Mouse (Mus musculus) frontal cortex, postnatal 10 days (tissue): ENCODE measurements around the gene Rabgef1.
"Not testable (repeated sequence)": the region's sequence is repeated elsewhere in the genome, so short reads cannot be mapped to it uniquely, and the experiment has no call there.

ENCODE experiments used
- DNase-seq, 2 experiments: peaks; one replicate each; pipeline ENCODE4 v3.0.0; 2022; ENCODE audit warnings: low spot score in 2 of 2, mixed read lengths in 1 of 2

Rabgef1 gene

GRCm38 (mm10) chr5:130212956-130213355 is 41.4 kb downstream of the Rabgef1 start:
- DNase-seq: no peak

GRCm38 (mm10) chr5:130216781-130217180 is 45.2 kb downstream of the Rabgef1 start, which contains the start of gene Tmem248:
Tmem248 (plus strand) TSS chr5:130217081.
- no peak for DNase-seq

GRCm38 (mm10) chr5:130217406-130217805 is 45.8 kb downstream of the Rabgef1 start:
- no peak for DNase-seq

GRCm38 (mm10) chr5:130218336-130218735 is 46.7 kb downstream of the Rabgef1 start:
- no peak for DNase-seq

- no peak for DNase-seq
Observed at GRCm38 (mm10) chr5:130221316-130221715, 49.7 kb downstream of the Rabgef1 start.

GRCm38 (mm10) chr5:130221760-130222145 is 50.2 kb downstream of the Rabgef1 start:
- no peak for DNase-seq

- peak; percentile 87 to 94 for DNase-seq
Observed at GRCm38 (mm10) chr5:130222146-130223004, 50.8 kb downstream of the Rabgef1 start.

GRCm38 (mm10) chr5:130226790-130227189 is 55.2 kb downstream of the Rabgef1 start:
- DNase-seq: no peak

GRCm38 (mm10) chr5:130228120-130228519 is 56.5 kb downstream of the Rabgef1 start:
- no peak for DNase-seq

- DNase-seq: no peak
Observed at GRCm38 (mm10) chr5:130236302-130236701, 64.7 kb downstream of the Rabgef1 start.

- DNase-seq: no peak
Observed at GRCm38 (mm10) chr5:130239236-130239635, 67.6 kb downstream of the Rabgef1 start.

- DNase-seq: no peak
Observed at GRCm38 (mm10) chr5:130239856-130240255, 68.3 kb downstream of the Rabgef1 start.

GRCm38 (mm10) chr5:130241426-130241825 is 69.8 kb downstream of the Rabgef1 start:
- DNase-seq: no peak

GRCm38 (mm10) chr5:130247823-130248222 is 76.2 kb downstream of the Rabgef1 start:
- DNase-seq: no peak

GRCm38 (mm10) chr5:130254164-130255016 is 82.8 kb downstream of the Rabgef1 start:
- DNase-seq: no peak

GRCm38 (mm10) chr5:130255017-130255720 is 83.6 kb downstream of the Rabgef1 start, which contains the start of the genes Sbds and Tyw1:
Sbds (minus strand) TSS chr5:130255530.
Tyw1 (plus strand) TSS chr5:130255619.
- DNase-seq: peak; percentile 96 to 97

GRCm38 (mm10) chr5:130255799-130256525 is 84.4 kb downstream of the Rabgef1 start:
- not testable (repeated sequence) for DNase-seq

- DNase-seq: peak; percentile 89 to 93
Observed at GRCm38 (mm10) chr5:130256678-130257271, 85.2 kb downstream of the Rabgef1 start.

- no peak for DNase-seq
Observed at GRCm38 (mm10) chr5:130257303-130257702, 85.7 kb downstream of the Rabgef1 start.

- DNase-seq: no peak
Observed at GRCm38 (mm10) chr5:130263454-130263853, 91.9 kb downstream of the Rabgef1 start.
